Mouse (Mus musculus) thymus, postnatal 14 days (tissue): Measurements from ENCODE around the gene Hoxc6.

Experiments
- DNase-seq: peaks from one replicate; pipeline ENCODE4 v3.0.0; 2021

The Hoxc6 gene

GRCm38 (mm10) chr15:103014166-103015008, 16.3 kb downstream of the Hoxc6 start:
- DNase-seq, result no peak

- no peak for DNase-seq
These were observed 16.9 kb downstream of the Hoxc6 start for GRCm38 (mm10) chr15:103015009-103015399.

- no peak for DNase-seq
These were observed 17.5 kb downstream of the Hoxc6 start for GRCm38 (mm10) chr15:103015406-103016166.

GRCm38 (mm10) chr15:103018636-103019035, 20.6 kb downstream of the Hoxc6 start, which contains the start of gene Hoxc4:
Gene Hoxc4, plus strand, starts transcription at chr15:103018934.
- no peak for DNase-seq

- DNase-seq, result no peak
These were observed 22.9 kb downstream of the Hoxc6 start for GRCm38 (mm10) chr15:103020899-103021418.

- DNase-seq, result no peak
These were observed 23.5 kb downstream of the Hoxc6 start for GRCm38 (mm10) chr15:103021544-103021943.

- DNase-seq, result no peak
These were observed 26.1 kb downstream of the Hoxc6 start for GRCm38 (mm10) chr15:103024131-103024530.

GRCm38 (mm10) chr15:103027266-103028235, 29.5 kb downstream of the Hoxc6 start:
- DNase-seq, result no peak

GRCm38 (mm10) chr15:103028916-103029512, 31.0 kb downstream of the Hoxc6 start:
- DNase-seq, result no peak

- no peak for DNase-seq
These were observed 32.1 kb downstream of the Hoxc6 start for GRCm38 (mm10) chr15:103030142-103030541.

GRCm38 (mm10) chr15:103032167-103032566, 34.1 kb downstream of the Hoxc6 start:
- no peak for DNase-seq

GRCm38 (mm10) chr15:103032646-103033575, 34.9 kb downstream of the Hoxc6 start:
- DNase-seq, result no peak

- no peak for DNase-seq
These were observed 36.2 kb downstream of the Hoxc6 start for GRCm38 (mm10) chr15:103034043-103034806.

- no peak for DNase-seq
These were observed 36.9 kb downstream of the Hoxc6 start for GRCm38 (mm10) chr15:103034807-103035547.

GRCm38 (mm10) chr15:103035548-103035881, 37.5 kb downstream of the Hoxc6 start:
- DNase-seq, result no peak

GRCm38 (mm10) chr15:103037579-103037978, 39.5 kb downstream of the Hoxc6 start:
- DNase-seq, result no peak

GRCm38 (mm10) chr15:103038701-103039480, 40.8 kb downstream of the Hoxc6 start:
- no peak for DNase-seq

- DNase-seq, result no peak
These were observed 41.6 kb downstream of the Hoxc6 start for GRCm38 (mm10) chr15:103039609-103040008.

GRCm38 (mm10) chr15:103040601-103041000, 42.5 kb downstream of the Hoxc6 start:
- DNase-seq, result no peak
